Mouse (Mus musculus): ENCODE data around the gene Gpr155. TPM values are rescaled to one million over a fixed set of nuclear protein-coding genes. Genes with fewer than 3 reads are reported as not detected.

Gene Gpr155
- 14.3 and 15.6 TPM in 2 replicates for polyA plus RNA-seq (2015; fragmentation: Nextera tagmentation; extraction: Ambion mirVana)

GRCm38 (mm10) chr2:73386356-73387046, at the start of gene Gpr155:
Gene Gpr155 (minus strand): TSS chr2:73386572.
- H3K4me2 ChIP-seq: peak within 1 kb of the TSS; percentile 95
- H3K4me3 ChIP-seq (replicated peaks): peak within 1 kb of the TSS; percentile 82
- 0 out of 2 replicates have a peak, but pooled peaks cover 4% of the 10 kb centered on the region for H3K36me3 ChIP-seq
- no peaks in the 10 kb centered on the region; the same call in 1 of the 2 replicates for H3K27me3 ChIP-seq (replicated peaks)
- H3K4me1 ChIP-seq: peaks cover 11% of the 10 kb centered on the region
- peak; percentile 99 for ATAC-seq (ENCODE audit: low FRiP score)
- H3K9me3 ChIP-seq (replicated peaks): no peaks in the 10 kb centered on the region
- under 1% methylated on average over 42 of the region's 44 CpGs for WGBS
- H3K27ac ChIP-seq (replicated peaks): peak within 1 kb of the TSS; percentile 81
- peak within 1 kb of the TSS; percentile 87 for H3K9ac ChIP-seq (replicated peaks)

- no peak overlapping the region for H3K27ac ChIP-seq (replicated peaks)
- no peak overlapping the region for H3K4me3 ChIP-seq (replicated peaks)
- H3K9me3 ChIP-seq (replicated peaks): no peaks in the 10 kb centered on the region
- H3K36me3 ChIP-seq: no peaks in the 10 kb centered on the region
- H3K4me1 ChIP-seq: peaks cover 6% of the 10 kb centered on the region
- H3K9ac ChIP-seq (replicated peaks): no peak overlapping the region
- H3K4me2 ChIP-seq: no peak overlapping the region
- ATAC-seq (ENCODE audit: low FRiP score): no peak
- no peaks in the 10 kb centered on the region for H3K27me3 ChIP-seq (replicated peaks)
- 98% methylated on average over 2 of the region's 2 CpGs for WGBS
Measured at GRCm38 (mm10) chr2:73435847-73436246, 49.5 kb upstream of the Gpr155 start.

GRCm38 (mm10) chr2:73431959-73432396, 45.6 kb upstream of the Gpr155 start:
- peak overlapping the region; percentile 41 for H3K4me2 ChIP-seq
- 0 out of 2 replicates have a peak overlapping the region, but pooled peaks have one; percentile 14 for H3K9ac ChIP-seq (replicated peaks)
- H3K27ac ChIP-seq (replicated peaks): no peak overlapping the region; the same call in 1 of the 2 replicates
- H3K4me3 ChIP-seq (replicated peaks): peak overlapping the region; percentile 9
- no peaks in the 10 kb centered on the region for H3K36me3 ChIP-seq
- H3K27me3 ChIP-seq (replicated peaks): no peaks in the 10 kb centered on the region
- H3K9me3 ChIP-seq (replicated peaks): no peaks in the 10 kb centered on the region
- ATAC-seq (ENCODE audit: low FRiP score): peak; percentile 45
- 34% methylated on average over 14 of the region's 14 CpGs for WGBS
- peaks cover 6% of the 10 kb centered on the region for H3K4me1 ChIP-seq

- Histone ChIP-seq H3K36me3 (no peaks in the 10 kb centered on the region), H3K27ac (replicated peaks) (no peak overlapping the region), H3K27me3 (replicated peaks) (no peaks in the 10 kb centered on the region), H3K9ac (replicated peaks) (0 out of 2 replicates have a peak overlapping the region, but pooled peaks have one; percentile 20), H3K4me1 (peaks cover 6% of the 10 kb centered on the region), H3K9me3 (replicated peaks) (no peaks in the 10 kb centered on the region), H3K4me2 (peak overlapping the region; percentile 27; the same call in 1 of the 2 replicates), H3K4me3 (replicated peaks) (no peak overlapping the region)
- peak; percentile 55; the same call in 1 of the 2 replicates for ATAC-seq (ENCODE audit: low FRiP score)
- 47% methylated on average over 21 of the region's 21 CpGs for WGBS
Measured at GRCm38 (mm10) chr2:73428803-73429468, 42.6 kb upstream of the Gpr155 start.

- 41% methylated on average over 1 of the region's 1 CpGs for WGBS
- H3K36me3 ChIP-seq: no peaks in the 10 kb centered on the region
- H3K4me2 ChIP-seq: no peak overlapping the region
- H3K9me3 ChIP-seq (replicated peaks): no peaks in the 10 kb centered on the region
- H3K27ac ChIP-seq (replicated peaks): no peak overlapping the region
- no peak overlapping the region for H3K9ac ChIP-seq (replicated peaks)
- H3K27me3 ChIP-seq (replicated peaks): no peaks in the 10 kb centered on the region
- H3K4me3 ChIP-seq (replicated peaks): no peak overlapping the region
- H3K4me1 ChIP-seq: peaks cover 5% of the 10 kb centered on the region
- ATAC-seq (ENCODE audit: low FRiP score): no peak
Measured at GRCm38 (mm10) chr2:73427293-73427692, 40.9 kb upstream of the Gpr155 start.

GRCm38 (mm10) chr2:73425822-73426221, 39.5 kb upstream of the Gpr155 start:
- H3K4me1 ChIP-seq: no peaks in the 10 kb centered on the region
- H3K9me3 ChIP-seq (replicated peaks): no peaks in the 10 kb centered on the region
- no peak overlapping the region for H3K4me2 ChIP-seq
- no peak for ATAC-seq (ENCODE audit: low FRiP score)
- H3K36me3 ChIP-seq: no peaks in the 10 kb centered on the region
- H3K9ac ChIP-seq (replicated peaks): no peak overlapping the region
- WGBS: 93% methylated on average over 14 of the region's 14 CpGs
- H3K27me3 ChIP-seq (replicated peaks): no peaks in the 10 kb centered on the region
- no peak overlapping the region for H3K27ac ChIP-seq (replicated peaks)
- no peak overlapping the region for H3K4me3 ChIP-seq (replicated peaks)

- Histone ChIP-seq H3K27ac (replicated peaks) (no peak overlapping the region), H3K36me3 (no peaks in the 10 kb centered on the region), H3K4me2 (no peak overlapping the region), H3K4me3 (replicated peaks) (no peak overlapping the region), H3K4me1 (no peaks in the 10 kb centered on the region), H3K9me3 (replicated peaks) (no peaks in the 10 kb centered on the region), H3K9ac (replicated peaks) (no peak overlapping the region), H3K27me3 (replicated peaks) (no peaks in the 10 kb centered on the region)
- 34% methylated on average over 7 of the region's 7 CpGs for WGBS
- ATAC-seq (ENCODE audit: low FRiP score): no peak
Measured at GRCm38 (mm10) chr2:73419730-73420129, 33.4 kb upstream of the Gpr155 start.

GRCm38 (mm10) chr2:73419285-73419684, 32.9 kb upstream of the Gpr155 start:
- H3K9ac ChIP-seq (replicated peaks): no peak overlapping the region
- WGBS: 45% methylated on average over 4 of the region's 4 CpGs
- no peaks in the 10 kb centered on the region for H3K27me3 ChIP-seq (replicated peaks)
- no peak overlapping the region for H3K4me3 ChIP-seq (replicated peaks)
- no peak for ATAC-seq (ENCODE audit: low FRiP score)
- H3K36me3 ChIP-seq: no peaks in the 10 kb centered on the region
- no peaks in the 10 kb centered on the region for H3K4me1 ChIP-seq
- no peaks in the 10 kb centered on the region for H3K9me3 ChIP-seq (replicated peaks)
- H3K4me2 ChIP-seq: no peak overlapping the region
- no peak overlapping the region for H3K27ac ChIP-seq (replicated peaks)

- no peak for ATAC-seq (ENCODE audit: low FRiP score)
- Histone ChIP-seq H3K4me2 (no peak overlapping the region), H3K9ac (replicated peaks) (no peak overlapping the region), H3K27me3 (replicated peaks) (no peaks in the 10 kb centered on the region), H3K36me3 (no peaks in the 10 kb centered on the region), H3K4me1 (no peaks in the 10 kb centered on the region), H3K4me3 (replicated peaks) (no peak overlapping the region), H3K9me3 (replicated peaks) (no peaks in the 10 kb centered on the region), H3K27ac (replicated peaks) (no peak overlapping the region)
- 38% methylated on average over 5 of the region's 5 CpGs for WGBS
Measured at GRCm38 (mm10) chr2:73415892-73416291, 29.5 kb upstream of the Gpr155 start.

GRCm38 (mm10) chr2:73410076-73410475, 23.7 kb upstream of the Gpr155 start:
- WGBS: 94% methylated on average over 8 of the region's 8 CpGs
- Histone ChIP-seq H3K4me2 (no peak overlapping the region), H3K9ac (replicated peaks) (no peak overlapping the region), H3K36me3 (no peaks in the 10 kb centered on the region), H3K9me3 (replicated peaks) (no peaks in the 10 kb centered on the region), H3K4me3 (replicated peaks) (no peak overlapping the region), H3K4me1 (no peaks in the 10 kb centered on the region), H3K27ac (replicated peaks) (no peak overlapping the region), H3K27me3 (replicated peaks) (no peaks in the 10 kb centered on the region)
- ATAC-seq (ENCODE audit: low FRiP score): no peak

GRCm38 (mm10) chr2:73407662-73408061, 21.3 kb upstream of the Gpr155 start:
- Histone ChIP-seq H3K4me3 (replicated peaks) (no peak overlapping the region), H3K4me2 (no peak overlapping the region), H3K4me1 (no peaks in the 10 kb centered on the region), H3K27me3 (replicated peaks) (no peaks in the 10 kb centered on the region), H3K9ac (replicated peaks) (no peak overlapping the region), H3K9me3 (replicated peaks) (no peaks in the 10 kb centered on the region), H3K36me3 (no peaks in the 10 kb centered on the region), H3K27ac (replicated peaks) (no peak overlapping the region)
- no peak for ATAC-seq (ENCODE audit: low FRiP score)
- 73% methylated on average over 4 of the region's 4 CpGs for WGBS
